Mouse (Mus musculus) right cerebral cortex, postnatal 36 days (tissue): ENCODE results near the gene Olfr341.

Experiments
- DNase-seq, 2 experiments: peaks; one replicate each; pipeline ENCODE4 v3.0.0; 2022; ENCODE audit warnings: low spot score in 2 of 2, mixed read lengths in 1 of 2

The Olfr341 gene

DNA sequence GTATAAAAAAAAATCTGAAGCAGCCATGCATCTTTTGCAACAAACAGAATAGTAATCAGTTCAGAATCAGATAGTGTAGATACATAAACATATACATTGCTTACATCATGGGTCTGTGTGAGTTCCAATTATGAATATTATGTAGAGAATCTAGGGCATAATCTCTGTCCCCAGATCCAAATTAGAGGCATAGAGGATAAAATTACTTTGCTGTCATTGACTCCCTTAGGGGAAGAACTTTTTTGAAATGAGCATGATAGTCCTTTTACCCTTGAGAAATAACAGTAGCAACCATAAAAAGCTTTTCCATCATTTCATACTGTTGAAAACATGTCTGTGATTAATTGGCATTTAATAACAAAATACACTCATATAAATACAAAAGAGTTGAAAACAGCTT lies at the start of gene Olfr341:
TSS of gene Olfr341 (minus strand) at position 101 of the 400 bp plus-strand sequence.
- no peak for DNase-seq

GRCm38 (mm10) chr2:36524698-36525097 lies 42.4 kb upstream of the Olfr341 start, which contains the start of gene Olfr342:
TSS of gene Olfr342 (plus strand) at chr2:36524998.
- no peak for DNase-seq

DNA sequence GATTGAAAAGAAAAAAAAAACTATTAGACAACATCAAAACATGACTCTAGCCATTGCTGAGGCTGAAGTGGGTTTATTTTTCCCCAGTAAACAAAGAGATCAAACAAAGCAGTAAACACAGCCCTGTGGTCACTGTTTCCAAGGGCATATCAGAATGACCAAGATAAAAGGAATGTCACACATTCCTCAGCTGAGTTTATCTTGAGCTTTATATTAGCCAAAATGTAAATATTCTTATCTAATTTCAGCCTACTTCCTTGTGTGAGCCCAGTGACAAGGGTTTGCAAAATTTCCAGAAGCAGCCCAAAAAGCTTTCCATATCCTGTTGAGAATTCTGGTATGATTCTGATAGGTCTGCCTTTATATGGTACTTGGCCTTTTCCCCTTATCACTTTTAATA lies 8.6 kb downstream of the Olfr341 start:
- DNase-seq: no peak

DNA sequence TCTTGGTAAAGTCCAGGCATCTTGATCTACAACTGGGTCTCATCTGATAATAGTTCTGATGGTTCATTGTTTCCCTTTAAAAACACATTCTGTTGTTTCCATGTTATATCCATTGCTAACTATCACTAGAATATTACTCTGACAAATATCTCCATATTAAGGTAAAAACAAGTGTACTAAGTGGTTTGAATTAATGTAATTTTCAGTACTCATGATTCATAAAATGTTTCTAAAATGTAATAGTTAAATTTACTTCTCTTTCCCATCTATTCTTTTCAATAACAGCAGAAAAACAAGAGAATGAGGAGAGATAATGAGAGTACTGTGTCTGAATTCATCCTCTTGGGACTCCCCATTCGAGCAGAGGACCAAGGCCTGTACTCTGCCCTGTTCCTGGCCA lies 30.0 kb downstream of the Olfr341 start, which contains the start of gene Olfr340:
TSS of gene Olfr340 (plus strand) at position 301 of the 400 bp plus-strand sequence.
- DNase-seq: no peak
